Mouse (Mus musculus) bone marrow, adult 2 months (tissue): Measurements from ENCODE around the gene Atp9a.

Source experiments
- CTCF ChIP-seq: fragments of 200-500 bp; IDR thresholded peaks from 2 replicates; pipeline ENCODE4 v1.5.1; 2011; ENCODE audit warnings: low read length, control low read depth; ENCODE audit not compliant: control insufficient read depth, insufficient read depth
- POLR2A ChIP-seq: fragments of 200-500 bp; IDR thresholded peaks from 2 replicates; pipeline ENCODE4 v1.6.1; 2011; ENCODE audit warnings: low read depth, mild to moderate bottlenecking, control low read depth, low read length, borderline replicate concordance; ENCODE audit not compliant: control insufficient read depth

DNA sequence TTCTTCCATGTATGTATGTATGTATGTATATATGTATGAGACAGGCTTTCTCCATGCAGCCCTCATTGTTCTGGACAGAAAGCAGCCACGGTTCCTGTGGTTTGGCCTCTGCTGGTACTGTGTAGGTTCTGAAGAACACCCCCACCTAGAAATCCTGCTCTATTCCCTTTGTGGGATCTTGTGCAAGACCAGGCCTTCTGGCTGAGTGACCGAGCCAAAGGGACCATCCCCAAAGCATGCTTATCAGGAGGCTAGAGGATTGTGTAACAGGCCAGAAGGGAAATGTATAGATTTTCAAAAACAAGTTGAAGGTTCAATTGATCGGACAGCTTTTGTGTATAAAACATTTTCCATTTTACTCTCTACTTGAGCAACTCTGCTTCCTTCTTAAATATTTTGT lies 34.0 kb upstream of the Atp9a start:
- no peak for TF ChIP-seq POLR2A
- TF ChIP-seq CTCF: no peak
